Mouse (Mus musculus): ENCODE measurements around the gene Lonp1. TPM values are rescaled to one million over a fixed set of nuclear protein-coding genes. Genes with fewer than 3 reads are reported as not detected.

Lonp1 gene
- total RNA-seq, 2 experiments from 2014 or later = 118 to 124 TPM

Other genes with a start within 250 kb of the Lonp1 start
- gene Ptprs, start 150.4 kb downstream of the Lonp1 start, total RNA-seq (2021) = 10 to 100 TPM; 45.8 to 47.7 TPM
- gene Znrf4, start 114.5 kb downstream of the Lonp1 start, total RNA-seq (2021) = not detected
- under 1 TPM in 1 of 2 experiments, not detected in 1; 0.22 TPM for gene Gm20219, start 72.5 kb downstream of the Lonp1 start, total RNA-seq (2021)
- gene Safb2, start 42.3 kb downstream of the Lonp1 start, total RNA-seq (2021) = 10 to 100 TPM; 41.4 to 48.5 TPM
- 10 to 100 TPM; 55.1 to 65.8 TPM for gene Safb, start 42.1 kb downstream of the Lonp1 start, total RNA-seq (2021)
- gene 2410015M20Rik, start 17.1 kb downstream of the Lonp1 start, total RNA-seq (2021) = 100 to 1,000 TPM; 342 to 346 TPM
- gene Rpl36, start 13.5 kb downstream of the Lonp1 start, total RNA-seq (2021) = 100 to 1,000 TPM; 724 to 728 TPM
- not detected for gene Catsperd, start 1.3 kb upstream of the Lonp1 start, total RNA-seq (2021)
- gene Ranbp3, start 46.4 kb upstream of the Lonp1 start, total RNA-seq (2021) = 10 to 100 TPM; 34.9 to 38.0 TPM
- gene Ndufa11, start 90.9 kb upstream of the Lonp1 start, total RNA-seq (2021) = 100 to 1,000 TPM; 847 to 875 TPM
- 1 to 10 TPM; 3.1 to 4.9 TPM for gene Vmac, start 91.1 kb upstream of the Lonp1 start, total RNA-seq (2021)
- 10 to 100 TPM; 27.5 to 29.4 TPM for gene Nrtn, start 130.6 kb upstream of the Lonp1 start, total RNA-seq (2021)
- gene Dus3l, start 137.9 kb upstream of the Lonp1 start, total RNA-seq (2021) = 10 to 100 TPM; 18.8 to 20.3 TPM
- under 1 TPM in 1 of 2 experiments, not detected in 1; 0.58 TPM for gene Prr22, start 143.4 kb upstream of the Lonp1 start, total RNA-seq (2021)
- gene Rfx2, start 204.1 kb upstream of the Lonp1 start, total RNA-seq (2021) = 1 to 10 TPM; 2.9 to 5.5 TPM
- not detected for gene Acsbg2, start 247.6 kb upstream of the Lonp1 start, total RNA-seq (2021)
- gene 1700061G19Rik, start 248.6 kb upstream of the Lonp1 start, total RNA-seq (2021) = not detected